21 mouse cellular contexts compared by ENCODE assay signal in genomic region chr7:98855388-98855787, GRCm38 (mm10). TPM values are rescaled to one million over a fixed set of nuclear protein-coding genes. Genes with fewer than 3 reads are reported as not detected.
DNase-seq lines count a peak whose midpoint lies in the region; ATAC-seq and TF ChIP-seq lines count a peak whose summit lies in the region.
"Had no signal": no experiment of that assay in that cellular context is flagged by ENCODE, and none has a peak within 500 bp of the region (broad histone marks: within the 10 kb centered on the region; RNA-seq: fewer than 3 reads in every experiment).

No protein-coding gene starts in this region.

- no peak overlapping the region for H3K4me2 ChIP-seq in heart, embryonic 11.5 days
- H3K4me2 ChIP-seq in heart, embryonic 15.5 days, result no peak overlapping the region
- H3K4me2 ChIP-seq: forebrain, embryonic 13.5 days; hindbrain, embryonic 12.5 days had no signal

- peak overlapping the region; percentile 86 for H3K27ac ChIP-seq in heart, embryonic 11.5 days (ENCODE audit: low read depth, low read length)
- peak overlapping the region; percentile 63 for H3K27ac ChIP-seq in heart, embryonic 15.5 days
- peak overlapping the region; percentile 66 for H3K27ac ChIP-seq in olfactory bulb, adult 2 months (ENCODE audit: insufficient read depth, low read depth, low read length)
- H3K27ac ChIP-seq: embryonic facial prominence, embryonic 10.5 days; forebrain, embryonic 13.5 days; hindbrain, embryonic 12.5 days had no signal

- no peak for DNase-seq in heart, postnatal 14 days
- DNase-seq in heart, postnatal 4 days, result no peak
- DNase-seq in right cerebral cortex, adult 18-20 months, result peak; percentile 54
- no peak for DNase-seq in right cerebral cortex, postnatal 14 days
- no peak for DNase-seq in neural tube, embryonic 10.5 days (ENCODE audit: extremely low spot score, low spot score)
- DNase-seq: adrenal gland, adult 2 months; adrenal gland, postnatal 25 days; cerebellum, adult 2 months; cerebellum, postnatal 10 days; forebrain, postnatal 0 days; gastrocnemius, postnatal 25 days had no signal

- no peaks in the 10 kb centered on the region for H3K9me3 ChIP-seq in heart, embryonic 11.5 days (replicated peaks; ENCODE audit: control insufficient read depth, low read length)
- H3K9me3 ChIP-seq in heart, embryonic 15.5 days (replicated peaks), result no peaks in the 10 kb centered on the region
- H3K9me3 ChIP-seq: embryonic facial prominence, embryonic 10.5 days; forebrain, embryonic 13.5 days; hindbrain, embryonic 12.5 days had no signal

- no peaks in the 10 kb centered on the region for H3K27me3 ChIP-seq in heart, embryonic 11.5 days (ENCODE audit: control insufficient read depth, insufficient read depth, low read length)
- no peaks in the 10 kb centered on the region for H3K27me3 ChIP-seq in heart, embryonic 15.5 days
- H3K27me3 ChIP-seq: forebrain, embryonic 13.5 days; hindbrain, embryonic 12.5 days had no signal

- TF ChIP-seq POLR2A in olfactory bulb, adult 2 months (IDR thresholded peaks at IDR 0.05; ENCODE audit: insufficient read depth, low read depth, low read length), result no peak

- TF ChIP-seq CTCF in olfactory bulb, adult 2 months (IDR thresholded peaks at IDR 0.05; ENCODE audit: insufficient read depth, low read depth, low read length), result no peak

- no peak overlapping the region for H3K9ac ChIP-seq in heart, embryonic 11.5 days (ENCODE audit: low read depth, low read length)
- no peak overlapping the region for H3K9ac ChIP-seq in heart, embryonic 15.5 days
- H3K9ac ChIP-seq: forebrain, embryonic 13.5 days; forebrain, postnatal 0 days; hindbrain, embryonic 12.5 days had no signal

- H3K4me3 ChIP-seq in heart, embryonic 11.5 days (ENCODE audit: low read depth, low read length), result no peak overlapping the region
- no peak overlapping the region for H3K4me3 ChIP-seq in heart, embryonic 15.5 days
- no peak overlapping the region for H3K4me3 ChIP-seq in olfactory bulb, adult 2 months (ENCODE audit: insufficient read depth, low read depth, low read length)
- H3K4me3 ChIP-seq: embryonic facial prominence, embryonic 10.5 days; forebrain, embryonic 13.5 days; hindbrain, embryonic 12.5 days had no signal

- H3K36me3 ChIP-seq in heart, embryonic 11.5 days (ENCODE audit: control insufficient read depth, insufficient read depth, low read length), result no peaks in the 10 kb centered on the region
- no peaks in the 10 kb centered on the region for H3K36me3 ChIP-seq in heart, embryonic 15.5 days
- H3K36me3 ChIP-seq: hindbrain, embryonic 12.5 days had no signal

- 23% methylated on average over 2 of the region's 2 CpGs for WGBS in heart, embryonic 11.5 days (ENCODE audit: insufficient replicate concordance)
- 26% methylated on average over 2 of the region's 2 CpGs for WGBS in heart, embryonic 15.5 days
- WGBS in olfactory bulb, adult 2 months, result 38% methylated on average over 2 of the region's 2 CpGs

- H3K4me1 ChIP-seq in heart, embryonic 11.5 days (ENCODE audit: control insufficient read depth, insufficient read depth, low read length), result peaks cover 63% of the 10 kb centered on the region
- peaks cover 65% of the 10 kb centered on the region for H3K4me1 ChIP-seq in heart, embryonic 15.5 days (replicated peaks)
- peaks cover 28% of the 10 kb centered on the region for H3K4me1 ChIP-seq in olfactory bulb, adult 2 months (ENCODE audit: control insufficient read depth, insufficient read depth, low read length)

- intact Hi-C loops in heart, postnatal 14 days (cut with DNase I), result no loop called here

- no peak for ATAC-seq in heart, embryonic 11.5 days (replicated peaks; ENCODE audit: insufficient number of reproducible peaks, low FRiP score, low TSS enrichment)
- ATAC-seq in heart, embryonic 15.5 days (replicated peaks; ENCODE audit: insufficient number of reproducible peaks, insufficient read depth, low FRiP score, low read depth), result no peak
- ATAC-seq: forebrain, embryonic 13.5 days; forebrain, postnatal 0 days; hindbrain, embryonic 16.5 days; inflammation-experienced regulatory T-cells, adult 6 months; intestine, postnatal 0 days had no signal

RNA-seq across cellular contexts. Expression of gene Wnt11, which starts 20.5 kb away (rescaled TPM):
- polyA plus RNA-seq in heart, embryonic 11.5 days (2014; fragmentation: Nextera tagmentation; extraction: Ambion mirVana), result 24.5 and 24.7 TPM in 2 replicates
- 1 to 10 TPM; 2.7 to 3.7 TPM for total RNA-seq in heart, postnatal 14 days (2021)
- 7.0 and 12.5 TPM in 2 replicates for polyA plus RNA-seq in heart, embryonic 15.5 days (2015; fragmentation: Nextera tagmentation; extraction: Ambion mirVana)
- 1 to 10 TPM; 4.4 to 5.7 TPM for total RNA-seq in heart, postnatal 4 days (2021)
- not detected in 2 replicates for polyA plus RNA-seq in olfactory bulb, adult 2 months (2012; ENCODE audit: insufficient read depth, insufficient read length, low replicate concordance, missing spikeins)
- total RNA-seq: granulocyte monocyte progenitor cell, adult 5-6 weeks had no signal
- polyA plus RNA-seq: inflammation-experienced regulatory T-cells, adult 6 months had no signal
